Mouse (Mus musculus) limb, embryonic 14.5 days (tissue): ENCODE measurements around the gene Mvb12b. TPM values are rescaled to one million over a fixed set of nuclear protein-coding genes. Genes with fewer than 3 reads are reported as not detected.

ENCODE experiments used
- ATAC-seq: fragments of 200-750 bp; cut with Nextera tagmentation; 2 replicates; pipeline ENCODE4 v1.8.0; 2017; ENCODE audit warnings: low read depth, moderate number of reproducible peaks, moderate TSS enrichment; ENCODE audit not compliant: low FRiP score
- DNase-seq: peaks from one replicate; pipeline ENCODE4 v3.0.0-alpha.2; 2015; ENCODE audit warnings: low spot score
- H3K27ac ChIP-seq: fragments of 300-500 bp; sonication (generic); replicated peaks from 2 replicates; pipeline ENCODE4 v1.5.1; 2014; ENCODE audit warnings: low read depth, mild to moderate bottlenecking, low read length, moderate library complexity, mixed read lengths
- H3K27me3 ChIP-seq: fragments of 300-500 bp; sonication (generic); 2 replicates; pipeline ENCODE4 v1.6.1; 2014; ENCODE audit warnings: low read length, mixed read lengths; ENCODE audit not compliant: control insufficient read depth, insufficient read depth
- H3K36me3 ChIP-seq: fragments of 300-500 bp; sonication (generic); 2 replicates; pipeline ENCODE4 v1.6.1; 2014; ENCODE audit warnings: mild to moderate bottlenecking, low read length, moderate library complexity, mixed read lengths; ENCODE audit not compliant: control insufficient read depth, insufficient read depth
- H3K4me1 ChIP-seq: fragments of 300-500 bp; sonication (generic); 2 replicates; pipeline ENCODE4 v1.6.1; 2014; ENCODE audit warnings: antibody characterized with exemption, low read length, mixed read lengths; ENCODE audit not compliant: control insufficient read depth, insufficient read depth
- H3K4me2 ChIP-seq: fragments of 300-500 bp; sonication (generic); replicated peaks from 2 replicates; pipeline ENCODE4 v1.6.1; 2014; ENCODE audit warnings: low read depth, mild to moderate bottlenecking, low read length, moderate library complexity; ENCODE audit not compliant: severe bottlenecking
- H3K4me3 ChIP-seq: fragments of 300-500 bp; sonication (generic); replicated peaks from 2 replicates; pipeline ENCODE4 v1.5.1; 2014; ENCODE audit warnings: low read length
- H3K9ac ChIP-seq: fragments of 300-500 bp; sonication (generic); 2 replicates; pipeline ENCODE4 v1.6.1; 2014; ENCODE audit warnings: mild to moderate bottlenecking, low read depth, low read length, moderate library complexity; ENCODE audit not compliant: severe bottlenecking
- H3K9me3 ChIP-seq: fragments of 300-500 bp; sonication (generic); 2 replicates; pipeline ENCODE4 v1.6.1; 2016; ENCODE audit warnings: low read length; ENCODE audit not compliant: control insufficient read depth
- POLR2A ChIP-seq: fragments of 200-500 bp; IDR thresholded peaks from 2 replicates; pipeline ENCODE4 v1.8.0; 2012; ENCODE audit warnings: inconsistent platforms, mild to moderate bottlenecking, moderate library complexity, borderline replicate concordance; ENCODE audit not compliant: insufficient read depth, insufficient read length; ENCODE audit errors: extremely low read depth
- WGBS: fragments of 180-500 bp; shearing (Covaris S2); extraction: QIAGEN DNeasy Blood & Tissue Kit; methylation state at CpG from one replicate; pipeline ENCODE4 v1.1.7; 2014; 5-methylcytosine and 5-hydroxymethylcytosine counted together
- polyA plus RNA-seq, 2 experiments: library from polyadenylated mRNA; depleted of rRNA in 1 of 2; stranded (reverse) in 1 of 2; unstranded in 1 of 2; fragments of >200 nt; fragmentation: Nextera tagmentation in 1 of 2; extraction: Ambion mirVana in 1 of 2; gene quantifications; 2 replicates each; pipeline versions ENCODE4 v1.2.1 to v1.2.3; 2012 to 2014

The Mvb12b gene
- polyA plus RNA-seq, 2 experiments: 17.5 to 26.6 TPM

DNA sequence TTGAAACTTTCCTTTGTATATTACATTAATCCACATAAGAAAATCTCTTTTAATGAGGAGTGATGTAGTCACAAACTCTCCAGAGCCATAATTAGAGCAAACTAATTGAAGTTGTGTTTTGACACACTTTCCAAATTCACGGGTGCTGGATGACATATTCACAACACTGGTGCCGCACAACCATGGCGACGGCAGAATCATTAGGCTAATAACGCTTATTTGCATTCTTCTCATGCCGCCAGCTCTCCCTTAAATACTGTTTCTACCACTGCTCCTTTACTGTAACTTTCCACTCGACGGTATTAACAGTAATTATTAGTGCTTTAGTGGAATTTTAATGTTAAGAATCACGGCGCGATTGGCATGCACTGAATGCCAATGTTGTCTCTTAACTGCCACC is 74.8 kb downstream of the Mvb12b start:
- H3K9ac ChIP-seq: no peak overlapping the region
- TF ChIP-seq POLR2A: no peak
- DNase-seq (no peak), ATAC-seq (no peak)
- H3K4me2 ChIP-seq: no peak overlapping the region
- 35% methylated on average over 11 of the region's 11 CpGs for WGBS
- no peaks in the 10 kb centered on the region for H3K9me3 ChIP-seq
- H3K27ac ChIP-seq: peak overlapping the region; percentile 75
- peaks cover 75% of the 10 kb centered on the region for H3K4me1 ChIP-seq
- no peaks in the 10 kb centered on the region for H3K27me3 ChIP-seq
- no peak overlapping the region for H3K4me3 ChIP-seq
- peaks cover 9% of the 10 kb centered on the region; the same call in 1 of the 2 replicates for H3K36me3 ChIP-seq

DNA sequence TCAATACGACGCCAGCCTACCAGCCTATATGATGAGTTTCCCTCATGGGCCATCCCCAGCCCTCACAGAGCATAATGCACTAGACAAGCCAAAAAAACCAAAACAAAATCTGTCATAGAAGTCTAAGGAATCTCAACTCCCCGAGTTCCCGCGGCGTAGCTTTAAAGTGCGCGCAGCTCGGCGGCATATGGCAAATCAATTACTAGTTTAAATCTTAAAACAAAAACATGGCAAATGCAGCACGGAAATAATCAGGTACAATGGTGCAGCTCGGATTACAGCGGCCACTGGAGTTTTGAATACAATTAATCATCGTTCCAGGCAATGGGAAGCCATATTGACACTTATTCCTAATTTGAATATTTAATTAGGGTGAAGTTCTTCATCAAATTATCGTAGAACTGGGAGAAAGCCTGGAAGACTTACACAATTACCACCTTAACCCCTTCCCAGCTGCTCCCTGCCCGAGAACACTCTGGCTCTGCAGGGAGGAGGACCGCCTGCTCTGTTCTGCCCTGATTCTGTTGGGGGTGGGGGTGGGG is 76.3 kb downstream of the Mvb12b start:
- Histone ChIP-seq H3K4me3 (no peak overlapping the region), H3K27me3 (no peaks in the 10 kb centered on the region), H3K36me3 (peaks cover 12% of the 10 kb centered on the region), H3K4me1 (peaks cover 62% of the 10 kb centered on the region), H3K27ac (no peak overlapping the region), H3K9me3 (no peaks in the 10 kb centered on the region), H3K9ac (no peak overlapping the region), H3K4me2 (no peak overlapping the region)
- peak; percentile 36 for DNase-seq
- TF ChIP-seq POLR2A: no peak
- no peak for ATAC-seq
- 50% methylated on average over 17 of the region's 17 CpGs for WGBS

DNA sequence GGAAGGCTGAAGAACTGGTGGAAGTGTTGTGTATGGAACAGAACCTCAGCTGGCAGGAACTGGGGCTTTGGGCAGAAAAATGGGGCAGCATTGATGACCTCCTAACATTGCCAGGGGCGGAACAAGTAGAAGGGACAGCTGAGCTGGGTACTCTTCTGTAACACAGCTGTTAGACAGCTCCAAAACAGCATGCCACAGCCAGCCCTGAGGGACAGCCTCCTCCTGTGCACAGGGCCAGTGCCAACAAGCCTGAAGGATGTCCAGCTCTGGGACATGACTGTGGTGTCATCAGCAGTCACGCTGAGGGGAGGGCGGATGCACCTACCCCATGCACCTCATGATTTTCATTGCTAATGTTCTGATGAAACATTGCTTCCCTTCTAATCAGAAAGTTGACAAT is 78.7 kb downstream of the Mvb12b start:
- no peak for ATAC-seq
- no peak for DNase-seq
- 85% methylated on average over 3 of the region's 3 CpGs for WGBS
- H3K4me1 ChIP-seq: peaks cover 43% of the 10 kb centered on the region
- no peak overlapping the region for H3K27ac ChIP-seq
- H3K36me3 ChIP-seq: peaks cover 22% of the 10 kb centered on the region
- H3K9ac ChIP-seq: no peak overlapping the region
- H3K9me3 ChIP-seq: no peaks in the 10 kb centered on the region
- H3K27me3 ChIP-seq: no peaks in the 10 kb centered on the region
- no peak overlapping the region for H3K4me3 ChIP-seq
- TF ChIP-seq POLR2A: no peak
- no peak overlapping the region for H3K4me2 ChIP-seq

DNA sequence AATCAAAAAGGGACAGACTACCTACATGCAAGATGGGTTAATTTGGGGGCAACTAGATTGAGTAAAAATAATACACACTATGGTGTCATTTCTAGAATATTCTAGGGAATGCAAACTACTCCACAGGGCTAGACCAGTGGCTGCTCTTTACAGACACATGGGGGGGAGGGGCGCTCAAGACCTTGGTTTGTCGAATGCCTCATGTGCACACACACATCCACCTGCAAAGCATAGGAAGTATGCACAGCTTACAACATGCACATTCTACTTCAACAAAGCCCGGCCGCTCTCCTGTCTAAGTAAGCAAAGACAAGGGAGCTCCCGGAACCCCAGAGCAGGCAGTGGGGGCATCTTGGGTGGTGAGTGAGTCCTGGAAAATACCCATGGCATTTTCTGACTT is 79.7 kb downstream of the Mvb12b start:
- H3K36me3 ChIP-seq: peaks cover 22% of the 10 kb centered on the region
- H3K9me3 ChIP-seq: no peaks in the 10 kb centered on the region
- DNase-seq (no peak), ATAC-seq (no peak)
- TF ChIP-seq POLR2A: no peak
- no peak overlapping the region for H3K4me2 ChIP-seq
- H3K4me3 ChIP-seq: no peak overlapping the region
- H3K27ac ChIP-seq: no peak overlapping the region
- H3K4me1 ChIP-seq: peaks cover 32% of the 10 kb centered on the region
- WGBS: 92% methylated on average over 5 of the region's 5 CpGs
- H3K9ac ChIP-seq: no peak overlapping the region
- no peaks in the 10 kb centered on the region for H3K27me3 ChIP-seq

DNA sequence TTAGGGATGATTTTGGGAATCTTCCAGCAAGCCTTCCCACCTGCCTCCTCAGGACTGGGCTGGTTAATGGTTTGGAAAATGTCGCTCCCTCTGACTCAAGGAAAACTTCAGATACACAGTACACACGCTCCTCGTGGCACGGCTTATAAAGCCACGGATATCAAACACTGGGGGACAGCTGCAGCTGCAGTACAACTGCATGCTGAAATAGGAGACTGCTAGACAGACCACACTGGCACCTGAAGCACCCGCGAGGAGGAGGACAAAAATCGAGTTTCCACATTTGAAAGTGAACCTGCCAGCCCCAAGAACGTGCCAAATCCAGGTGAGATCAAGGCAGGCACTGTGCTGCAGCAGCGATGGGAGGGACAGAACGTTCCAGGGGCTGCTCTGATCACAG is 82.1 kb downstream of the Mvb12b start:
- TF ChIP-seq POLR2A: no peak
- peak; percentile 25; the same call in 1 of the 2 replicates for ATAC-seq
- no peaks in the 10 kb centered on the region for H3K9me3 ChIP-seq
- no peak overlapping the region for H3K4me3 ChIP-seq
- peaks cover 20% of the 10 kb centered on the region for H3K4me1 ChIP-seq
- no peak overlapping the region for H3K9ac ChIP-seq
- no peak for DNase-seq
- H3K27ac ChIP-seq: no peak overlapping the region
- no peaks in the 10 kb centered on the region for H3K27me3 ChIP-seq
- WGBS: 54% methylated on average over 11 of the region's 11 CpGs
- no peak overlapping the region for H3K4me2 ChIP-seq
- peaks cover 30% of the 10 kb centered on the region for H3K36me3 ChIP-seq
